Mouse (Mus musculus): ENCODE data around the gene Nup37. TPM values are rescaled to one million over a fixed set of nuclear protein-coding genes. Genes with fewer than 3 reads are reported as not detected.
A peak's percentile ranks its signal among the peaks of the same experiment; 100 is the strongest.

Gene Nup37
- total RNA-seq (2021), result 1 to 10 TPM; 7.3 to 7.4 TPM

- DNase-seq (ENCODE audit: extremely low spot score in 1 of 2, low spot score in 2 of 2), result peak; percentile 78 to 91
- intact Hi-C loops (cut with DNase I), result no loop called here
Observed at GRCm38 (mm10) chr10:88146707-88147477, at the start of gene Nup37, which contains the start of gene Parpbp. Gene Nup37 (plus strand): TSS chr10:88146992. Gene Parpbp (minus strand): TSS chr10:88146941.

- DNase-seq (ENCODE audit: extremely low spot score in 1 of 2, low spot score in 2 of 2), result no peak
- intact Hi-C loops (cut with DNase I), result no loop called here
Observed at GRCm38 (mm10) chr10:88106169-88106568, 40.6 kb upstream of the Nup37 start.

- intact Hi-C loops (cut with DNase I), result loop anchor here (10.0 kb wide), 1 partner anchor 438 kb away; no protein-coding TSS in a partner anchor
- DNase-seq (ENCODE audit: extremely low spot score in 1 of 2, low spot score in 2 of 2), result no peak
Observed at GRCm38 (mm10) chr10:88113290-88113689, 33.5 kb upstream of the Nup37 start.

GRCm38 (mm10) chr10:88119721-88120120 is 27.1 kb upstream of the Nup37 start:
- intact Hi-C loops (cut with DNase I), result loop anchor here (10.0 kb wide), 2 partner anchors 265 to 445 kb away; partner anchors contain the start of gene Igf1
- DNase-seq (ENCODE audit: extremely low spot score in 1 of 2, low spot score in 2 of 2), result no peak

- no peak for DNase-seq (ENCODE audit: extremely low spot score in 1 of 2, low spot score in 2 of 2)
- intact Hi-C loops (cut with DNase I), result no loop called here
Observed at GRCm38 (mm10) chr10:88135630-88136029, 11.2 kb upstream of the Nup37 start.

GRCm38 (mm10) chr10:88146187-88146586 is 605 bp upstream of the Nup37 start:
- no peak for DNase-seq (ENCODE audit: extremely low spot score in 1 of 2, low spot score in 2 of 2)
- intact Hi-C loops (cut with DNase I), result no loop called here

- DNase-seq (ENCODE audit: extremely low spot score in 1 of 2, low spot score in 2 of 2), result no peak
- intact Hi-C loops (cut with DNase I), result no loop called here
Observed at GRCm38 (mm10) chr10:88150381-88150780, 3.6 kb downstream of the Nup37 start.

GRCm38 (mm10) chr10:88151658-88152057 is 4.9 kb downstream of the Nup37 start:
- no peak for DNase-seq (ENCODE audit: extremely low spot score in 1 of 2, low spot score in 2 of 2)
- intact Hi-C loops (cut with DNase I), result no loop called here

- intact Hi-C loops (cut with DNase I), result no loop called here
- no peak for DNase-seq (ENCODE audit: extremely low spot score in 1 of 2, low spot score in 2 of 2)
Observed at GRCm38 (mm10) chr10:88162096-88162495, 15.3 kb downstream of the Nup37 start.

GRCm38 (mm10) chr10:88162676-88163075 is 15.9 kb downstream of the Nup37 start:
- intact Hi-C loops (cut with DNase I), result no loop called here
- DNase-seq (ENCODE audit: extremely low spot score in 1 of 2, low spot score in 2 of 2), result no peak

- DNase-seq (ENCODE audit: extremely low spot score in 1 of 2, low spot score in 2 of 2), result no peak
- intact Hi-C loops (cut with DNase I), result no loop called here
Observed at GRCm38 (mm10) chr10:88166158-88166557, 19.4 kb downstream of the Nup37 start.

- no peak for DNase-seq (ENCODE audit: extremely low spot score in 1 of 2, low spot score in 2 of 2)
- intact Hi-C loops (cut with DNase I), result no loop called here
Observed at GRCm38 (mm10) chr10:88167438-88168077, 20.8 kb downstream of the Nup37 start.

- intact Hi-C loops (cut with DNase I), result no loop called here
Observed at GRCm38 (mm10) chr10:88200541-88200940, 53.7 kb downstream of the Nup37 start.

GRCm38 (mm10) chr10:88200951-88201638 is 54.3 kb downstream of the Nup37 start, which contains the start of gene Washc3:
Gene Washc3 (plus strand): TSS chr10:88201093.
- DNase-seq (ENCODE audit: extremely low spot score in 1 of 2, low spot score in 2 of 2), result peak; percentile 94 to 96
- intact Hi-C loops (cut with DNase I), result no loop called here

More at GRCm38 (mm10) chr10:88200541-88200940, 53.7 kb downstream of the Nup37 start:
- no peak for DNase-seq (ENCODE audit: extremely low spot score in 1 of 2, low spot score in 2 of 2)

- intact Hi-C loops (cut with DNase I), result no loop called here
- DNase-seq (ENCODE audit: extremely low spot score in 1 of 2, low spot score in 2 of 2), result no peak
Observed at GRCm38 (mm10) chr10:88201650-88202049, 54.9 kb downstream of the Nup37 start.

GRCm38 (mm10) chr10:88202581-88202980 is 55.8 kb downstream of the Nup37 start:
- intact Hi-C loops (cut with DNase I), result no loop called here
- no peak for DNase-seq (ENCODE audit: extremely low spot score in 1 of 2, low spot score in 2 of 2)

- intact Hi-C loops (cut with DNase I), result no loop called here
- no peak for DNase-seq (ENCODE audit: extremely low spot score in 1 of 2, low spot score in 2 of 2)
Observed at GRCm38 (mm10) chr10:88203236-88203635, 56.4 kb downstream of the Nup37 start.

- DNase-seq (ENCODE audit: extremely low spot score in 1 of 2, low spot score in 2 of 2), result no peak
- intact Hi-C loops (cut with DNase I), result no loop called here
Observed at GRCm38 (mm10) chr10:88212644-88213043, 65.9 kb downstream of the Nup37 start.

GRCm38 (mm10) chr10:88214800-88215514 is 68.2 kb downstream of the Nup37 start:
- intact Hi-C loops (cut with DNase I), result no loop called here
- DNase-seq (ENCODE audit: extremely low spot score in 1 of 2, low spot score in 2 of 2), result no peak

Data from left cerebral cortex, postnatal 10 days (tissue).